ENCODE assay signal across 15 mouse cellular contexts in the genomic region with DNA sequence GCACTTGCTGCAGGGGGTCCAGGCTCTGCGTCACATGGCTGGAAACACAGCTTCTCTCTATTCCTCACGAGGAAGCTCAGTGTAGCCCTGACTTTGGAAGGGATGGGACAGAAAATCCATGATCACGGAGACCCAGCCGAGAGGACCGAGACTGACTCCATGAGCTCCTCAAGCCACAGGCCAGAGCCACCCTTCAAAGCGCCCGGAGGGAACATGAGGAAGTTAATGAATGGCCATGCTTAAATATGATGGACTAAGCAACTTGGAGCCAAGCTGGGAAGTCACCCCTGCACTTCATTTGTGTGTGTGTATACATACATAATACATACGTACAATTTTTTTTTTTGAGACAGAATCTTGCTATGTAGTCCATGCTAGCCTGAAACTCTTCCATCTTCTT. TPM values are rescaled to one million over a fixed set of nuclear protein-coding genes. Genes with fewer than 3 reads are reported as not detected.
A peak's percentile ranks its signal among the peaks of the same experiment; 100 is the strongest.
DNase-seq lines count a peak whose midpoint lies in the region; ATAC-seq and TF ChIP-seq lines count a peak whose summit lies in the region.
"Had no signal": no experiment of that assay in that cellular context is flagged by ENCODE, and none has a peak within 500 bp of the region (broad histone marks: within the 10 kb centered on the region; RNA-seq: fewer than 3 reads in every experiment).

No protein-coding gene starts in this region.

- no peaks in the 10 kb centered on the region for H3K36me3 ChIP-seq in hindbrain, embryonic 10.5 days
- no peaks in the 10 kb centered on the region for H3K36me3 ChIP-seq in hindbrain, embryonic 16.5 days (ENCODE audit: control insufficient read depth, insufficient read depth, low read length)
- peaks cover 15% of the 10 kb centered on the region for H3K36me3 ChIP-seq in E14TG2a.4 (ENCODE audit: insufficient read depth, low read length)
- H3K36me3 ChIP-seq in embryonic facial prominence, embryonic 10.5 days (replicated peaks): no peaks in the 10 kb centered on the region
- H3K36me3 ChIP-seq: embryonic facial prominence, embryonic 12.5 days; liver, embryonic 15.5 days had no signal

- H3K27me3 ChIP-seq in hindbrain, embryonic 10.5 days (ENCODE audit: insufficient read depth, poor library complexity, severe bottlenecking): peaks cover 3% of the 10 kb centered on the region; the same call in 1 of the 2 replicates
- H3K27me3 ChIP-seq in hindbrain, embryonic 16.5 days (replicated peaks; ENCODE audit: control insufficient read depth, insufficient read depth, low read length): no peaks in the 10 kb centered on the region
- no peaks in the 10 kb centered on the region for H3K27me3 ChIP-seq in E14TG2a.4 (ENCODE audit: insufficient read depth, low read length)
- H3K27me3 ChIP-seq in embryonic facial prominence, embryonic 10.5 days (replicated peaks; ENCODE audit: low read depth, poor library complexity, severe bottlenecking): peaks cover 6% of the 10 kb centered on the region

- no peak for TF ChIP-seq CTCF in E14TG2a.4 (conservative IDR thresholded peaks at IDR 0.05; ENCODE audit: low read length)

- DNase-seq in hindbrain, embryonic 10.5 days (ENCODE audit: low spot score): no peak
- DNase-seq in embryonic facial prominence, embryonic 10.5 days (ENCODE audit: low spot score): no peak
- peak; percentile 51 for DNase-seq in kidney, postnatal 10 days
- no peak for DNase-seq in left cerebral cortex, adult 8-10 months (ENCODE audit: low spot score in 2 of 2)
- DNase-seq in thymus, postnatal 36 days: no peak
- DNase-seq: right cerebral cortex, postnatal 4 days; thymus, postnatal 25 days had no signal

- no peaks in the 10 kb centered on the region for H3K9me3 ChIP-seq in hindbrain, embryonic 10.5 days
- no peaks in the 10 kb centered on the region for H3K9me3 ChIP-seq in hindbrain, embryonic 16.5 days (ENCODE audit: control insufficient read depth, low read length)
- H3K9me3 ChIP-seq in E14TG2a.4 (ENCODE audit: low read length): no peaks in the 10 kb centered on the region
- H3K9me3 ChIP-seq in embryonic facial prominence, embryonic 10.5 days: no peaks in the 10 kb centered on the region
- H3K9me3 ChIP-seq: embryonic facial prominence, embryonic 12.5 days; liver, embryonic 15.5 days had no signal

- peaks cover 25% of the 10 kb centered on the region for H3K4me1 ChIP-seq in hindbrain, embryonic 10.5 days (replicated peaks)
- H3K4me1 ChIP-seq in hindbrain, embryonic 16.5 days (ENCODE audit: control insufficient read depth, insufficient read depth, low read depth, low read length): peaks cover 7% of the 10 kb centered on the region
- peaks cover 93% of the 10 kb centered on the region for H3K4me1 ChIP-seq in E14TG2a.4 (replicated peaks; ENCODE audit: low read depth, low read length)
- peaks cover 26% of the 10 kb centered on the region for H3K4me1 ChIP-seq in embryonic facial prominence, embryonic 10.5 days

- no peak for ATAC-seq in hindbrain, embryonic 16.5 days

- H3K27ac ChIP-seq in hindbrain, embryonic 10.5 days: no peak overlapping the region
- H3K27ac ChIP-seq in hindbrain, embryonic 16.5 days (ENCODE audit: low read depth, low read length): no peak overlapping the region
- H3K27ac ChIP-seq in embryonic facial prominence, embryonic 10.5 days (replicated peaks): no peak overlapping the region
- H3K27ac ChIP-seq: embryonic facial prominence, embryonic 12.5 days; macrophage had no signal

- no peak overlapping the region for H3K9ac ChIP-seq in hindbrain, embryonic 16.5 days (ENCODE audit: low read depth, low read length)
- H3K9ac ChIP-seq: embryonic facial prominence, embryonic 12.5 days; liver, embryonic 15.5 days had no signal

- H3K4me2 ChIP-seq in hindbrain, embryonic 16.5 days (ENCODE audit: low read length): no peak overlapping the region
- H3K4me2 ChIP-seq: embryonic facial prominence, embryonic 12.5 days; liver, embryonic 15.5 days had no signal

- 0 out of 2 replicates have a peak overlapping the region, but pooled peaks have one; percentile 18 for H3K4me3 ChIP-seq in hindbrain, embryonic 10.5 days
- no peak overlapping the region for H3K4me3 ChIP-seq in hindbrain, embryonic 16.5 days (ENCODE audit: low read length)
- H3K4me3 ChIP-seq in E14TG2a.4 (replicated peaks; ENCODE audit: low read length): peak overlapping the region; percentile 50
- H3K4me3 ChIP-seq in embryonic facial prominence, embryonic 10.5 days: peak overlapping the region; percentile 17; the same call in 1 of the 2 replicates
- H3K4me3 ChIP-seq: embryonic facial prominence, embryonic 12.5 days; liver, embryonic 15.5 days had no signal

- WGBS in hindbrain, embryonic 10.5 days: 30% methylated on average over 8 of the region's 8 CpGs
- WGBS in hindbrain, embryonic 16.5 days: 36% methylated on average over 8 of the region's 8 CpGs
- 39% methylated on average over 8 of the region's 8 CpGs for WGBS in embryonic facial prominence, embryonic 10.5 days

RNA-seq across cellular contexts. Expression of a gene that starts 5.3 kb away (rescaled TPM):
- polyA plus RNA-seq in hindbrain, embryonic 10.5 days (2016; fragmentation: Nextera tagmentation; extraction: Ambion mirVana): 87.8 and 103 TPM in 2 replicates
- polyA plus RNA-seq in hindbrain, embryonic 16.5 days (2015; fragmentation: Nextera tagmentation; extraction: Ambion mirVana): 105 and 113 TPM in 2 replicates
- polyA plus RNA-seq in embryonic facial prominence, embryonic 10.5 days (2016; fragmentation: Nextera tagmentation; extraction: Ambion mirVana): 81.8 and 83.5 TPM in 2 replicates
- total RNA-seq in left cerebral cortex, adult 8-10 months (2022): 10 to 100 TPM; 31.0 to 36.8 (median 35.8) TPM

RNA-seq across cellular contexts. Expression of a gene that starts 29.7 kb away (rescaled TPM):
- 10.3 and 14.9 TPM in 2 replicates for polyA plus RNA-seq in hindbrain, embryonic 10.5 days (2016; fragmentation: Nextera tagmentation; extraction: Ambion mirVana)
- 11.7 and 16.7 TPM in 2 replicates for polyA plus RNA-seq in hindbrain, embryonic 16.5 days (2015; fragmentation: Nextera tagmentation; extraction: Ambion mirVana)
- polyA plus RNA-seq in embryonic facial prominence, embryonic 10.5 days (2016; fragmentation: Nextera tagmentation; extraction: Ambion mirVana): 12.5 and 13.6 TPM in 2 replicates
- total RNA-seq in left cerebral cortex, adult 8-10 months (2022): 10 to 100 TPM; 31.8 to 35.7 (median 35.4) TPM

RNA-seq across cellular contexts. Expression of a gene that starts 35.0 kb away (rescaled TPM):
- 0.29 and 0.37 TPM in 2 replicates for polyA plus RNA-seq in hindbrain, embryonic 10.5 days (2016; fragmentation: Nextera tagmentation; extraction: Ambion mirVana)
- 0.26 and 0.31 TPM in 2 replicates for polyA plus RNA-seq in hindbrain, embryonic 16.5 days (2015; fragmentation: Nextera tagmentation; extraction: Ambion mirVana)
- polyA plus RNA-seq in embryonic facial prominence, embryonic 10.5 days (2016; fragmentation: Nextera tagmentation; extraction: Ambion mirVana): 0.12 and 0.39 TPM in 2 replicates
- total RNA-seq in left cerebral cortex, adult 8-10 months (2022): 1 to 10 TPM; 5.4 to 7.4 (median 5.5) TPM

RNA-seq across cellular contexts. Expression of a gene that starts 35.5 kb away (rescaled TPM):
- polyA plus RNA-seq in hindbrain, embryonic 10.5 days (2016; fragmentation: Nextera tagmentation; extraction: Ambion mirVana): 37.8 and 53.8 TPM in 2 replicates
- 161 and 167 TPM in 2 replicates for polyA plus RNA-seq in hindbrain, embryonic 16.5 days (2015; fragmentation: Nextera tagmentation; extraction: Ambion mirVana)
- 25.5 and 26.3 TPM in 2 replicates for polyA plus RNA-seq in embryonic facial prominence, embryonic 10.5 days (2016; fragmentation: Nextera tagmentation; extraction: Ambion mirVana)
- 100 to 1,000 TPM; 148 to 158 (median 153) TPM for total RNA-seq in left cerebral cortex, adult 8-10 months (2022)

RNA-seq across cellular contexts. Expression of a gene that starts 45.0 kb away (rescaled TPM):
- 0.57 TPM in 1 of 2 replicates, not detected in the other for polyA plus RNA-seq in hindbrain, embryonic 10.5 days (2016; fragmentation: Nextera tagmentation; extraction: Ambion mirVana)
- polyA plus RNA-seq in hindbrain, embryonic 16.5 days (2015; fragmentation: Nextera tagmentation; extraction: Ambion mirVana): not detected in 2 replicates
- 0.98 and 1.3 TPM in 2 replicates for polyA plus RNA-seq in embryonic facial prominence, embryonic 10.5 days (2016; fragmentation: Nextera tagmentation; extraction: Ambion mirVana)
- not detected for total RNA-seq in left cerebral cortex, adult 8-10 months (2022)
- total RNA-seq: heart, postnatal 25 days; left cerebral cortex, postnatal 10 days; midbrain, postnatal 0 days had no signal
- polyA plus RNA-seq: macrophage; midbrain, postnatal 0 days had no signal
